Comparison of ENCODE assay signal across 8 mouse cellular contexts in genomic region chr9:37544447-37545165, GRCm38 (mm10). TPM values are rescaled to one million over a fixed set of nuclear protein-coding genes. Genes with fewer than 3 reads are reported as not detected.
DNase-seq lines count a peak whose midpoint lies in the region; ATAC-seq lines count a peak whose summit lies in the region.

No protein-coding gene starts in this region.

- no peak overlapping the region for H3K27ac ChIP-seq in embryonic facial prominence, embryonic 12.5 days
- H3K27ac ChIP-seq in heart, embryonic 14.5 days (replicated peaks in 1 of 2; ENCODE audit: control insufficient read depth in 1 of 2, insufficient read depth in 1 of 2, low read depth in 2 of 2, low read length in 2 of 2): no peak overlapping the region
- no peak overlapping the region for H3K27ac ChIP-seq in kidney, embryonic 16.5 days (ENCODE audit: low read length)
- H3K27ac ChIP-seq in liver, embryonic 15.5 days (replicated peaks): no peak overlapping the region

- under 1% methylated on average over 29 of the region's 29 CpGs for WGBS in embryonic facial prominence, embryonic 12.5 days
- 2% methylated on average over 29 of the region's 29 CpGs for WGBS in heart, embryonic 14.5 days
- 3% methylated on average over 29 of the region's 29 CpGs for WGBS in kidney, embryonic 16.5 days
- 4% methylated on average over 29 of the region's 29 CpGs for WGBS in liver, embryonic 15.5 days (ENCODE audit: insufficient replicate concordance)

- peak; percentile 70 to 71 for DNase-seq in B cell, adult 2 months
- DNase-seq in adrenal gland, postnatal 10 days: peak; percentile 80
- peak; percentile 60 for DNase-seq in neural tube, embryonic 10.5 days (ENCODE audit: extremely low spot score, low spot score)
- DNase-seq in testis, postnatal 14 days (ENCODE audit: low spot score): peak; percentile 26

- 0 out of 2 replicates have a peak overlapping the region, but pooled peaks have one; percentile 27 for H3K9ac ChIP-seq in embryonic facial prominence, embryonic 12.5 days
- H3K9ac ChIP-seq in heart, embryonic 14.5 days (ENCODE audit: low read length): peak overlapping the region; percentile 60
- H3K9ac ChIP-seq in kidney, embryonic 16.5 days (replicated peaks; ENCODE audit: low read length): peak overlapping the region; percentile 18
- H3K9ac ChIP-seq in liver, embryonic 15.5 days: no peak overlapping the region

- peak overlapping the region; percentile 24 for H3K4me3 ChIP-seq in embryonic facial prominence, embryonic 12.5 days
- H3K4me3 ChIP-seq in heart, embryonic 14.5 days (ENCODE audit: control insufficient read depth in 1 of 2, insufficient read depth in 1 of 2, low read depth in 1 of 2, low read length in 2 of 2): peak overlapping the region; percentile 38 to 45
- peak overlapping the region; percentile 48 for H3K4me3 ChIP-seq in kidney, embryonic 16.5 days (ENCODE audit: low read length)
- H3K4me3 ChIP-seq in liver, embryonic 15.5 days (replicated peaks): peak overlapping the region; percentile 50

- peaks cover 13% of the 10 kb centered on the region; the same call in 1 of the 2 replicates for H3K4me1 ChIP-seq in embryonic facial prominence, embryonic 12.5 days
- H3K4me1 ChIP-seq in heart, embryonic 14.5 days (ENCODE audit: control insufficient read depth in 2 of 2, insufficient read depth in 2 of 2, low read length in 2 of 2): peaks cover 4 to 7% of the 10 kb centered on the region in 2 experiments; a peak in 3 of 4 replicates
- peaks cover 12% of the 10 kb centered on the region; the same call in 1 of the 2 replicates for H3K4me1 ChIP-seq in kidney, embryonic 16.5 days (ENCODE audit: insufficient read depth, low read length)
- H3K4me1 ChIP-seq in liver, embryonic 15.5 days (replicated peaks): peaks cover 19% of the 10 kb centered on the region

- peak overlapping the region; percentile 56 for H3K4me2 ChIP-seq in embryonic facial prominence, embryonic 12.5 days (replicated peaks)
- peak overlapping the region; percentile 93 for H3K4me2 ChIP-seq in heart, embryonic 14.5 days (ENCODE audit: low read length)
- peak overlapping the region; percentile 62 for H3K4me2 ChIP-seq in kidney, embryonic 16.5 days (replicated peaks; ENCODE audit: low read depth, low read length)
- H3K4me2 ChIP-seq in liver, embryonic 15.5 days: peak overlapping the region; percentile 77

- no peaks in the 10 kb centered on the region for H3K36me3 ChIP-seq in embryonic facial prominence, embryonic 12.5 days
- H3K36me3 ChIP-seq in heart, embryonic 14.5 days (ENCODE audit: control insufficient read depth, insufficient read depth, low read length): peaks cover 7% of the 10 kb centered on the region; the same call in 1 of the 2 replicates
- H3K36me3 ChIP-seq in kidney, embryonic 16.5 days (ENCODE audit: insufficient read depth, low read length): no peaks in the 10 kb centered on the region
- H3K36me3 ChIP-seq in liver, embryonic 15.5 days (replicated peaks): no peaks in the 10 kb centered on the region

- H3K9me3 ChIP-seq in embryonic facial prominence, embryonic 12.5 days: no peaks in the 10 kb centered on the region
- no peaks in the 10 kb centered on the region for H3K9me3 ChIP-seq in heart, embryonic 14.5 days (ENCODE audit: control insufficient read depth, low read length)
- H3K9me3 ChIP-seq in kidney, embryonic 16.5 days (ENCODE audit: low read length): no peaks in the 10 kb centered on the region
- no peaks in the 10 kb centered on the region for H3K9me3 ChIP-seq in liver, embryonic 15.5 days (replicated peaks)

- peak; percentile 57; the same call in 1 of the 2 replicates for ATAC-seq in embryonic facial prominence, embryonic 12.5 days (ENCODE audit: insufficient number of reproducible peaks, insufficient read depth, low FRiP score, low TSS enrichment)
- ATAC-seq in heart, embryonic 14.5 days (ENCODE audit: insufficient number of reproducible peaks, insufficient read depth, low FRiP score, low read depth): peak; percentile 8; the same call in 1 of the 2 replicates
- ATAC-seq in kidney, embryonic 16.5 days (ENCODE audit: low FRiP score, low TSS enrichment): peak; percentile 60; the same call in 1 of the 2 replicates
- ATAC-seq in liver, embryonic 15.5 days (ENCODE audit: insufficient read depth): no peak

- H3K27me3 ChIP-seq in embryonic facial prominence, embryonic 12.5 days: peaks cover 40% of the 10 kb centered on the region
- peaks cover 24% of the 10 kb centered on the region for H3K27me3 ChIP-seq in heart, embryonic 14.5 days (ENCODE audit: control insufficient read depth, insufficient read depth, low read length)
- peaks cover 36% of the 10 kb centered on the region for H3K27me3 ChIP-seq in kidney, embryonic 16.5 days (ENCODE audit: insufficient read depth, low read length)
- H3K27me3 ChIP-seq in liver, embryonic 15.5 days: peaks cover 14% of the 10 kb centered on the region

RNA-seq across cellular contexts. Expression of gene Vsig2, which starts 5.6 kb away (rescaled TPM):
- 1 to 10 TPM; 5.6 to 9.0 TPM for total RNA-seq in adrenal gland, postnatal 10 days (2021)
- 1.0 and 1.1 TPM in 2 replicates for polyA plus RNA-seq in embryonic facial prominence, embryonic 12.5 days (2016; fragmentation: Nextera tagmentation; extraction: Ambion mirVana)
- 0.74 and 1.6 TPM in 2 replicates for polyA plus RNA-seq in heart, embryonic 14.5 days (2014; fragmentation: Nextera tagmentation; extraction: Ambion mirVana)
- polyA plus RNA-seq in kidney, embryonic 16.5 days (2015; fragmentation: Nextera tagmentation; extraction: Ambion mirVana): 2.4 and 2.8 TPM in 2 replicates
- 0.29 and 0.32 TPM in 2 replicates for polyA plus RNA-seq in liver, embryonic 15.5 days (2015; fragmentation: Nextera tagmentation; extraction: Ambion mirVana)

RNA-seq across cellular contexts. Expression of gene Nrgn, which starts 8.1 kb away (rescaled TPM):
- 1 to 10 TPM; 4.2 to 5.4 TPM for total RNA-seq in adrenal gland, postnatal 10 days (2021)
- polyA plus RNA-seq in embryonic facial prominence, embryonic 12.5 days (2016; fragmentation: Nextera tagmentation; extraction: Ambion mirVana): 6.7 and 6.9 TPM in 2 replicates
- 3.5 and 3.8 TPM in 2 replicates for polyA plus RNA-seq in heart, embryonic 14.5 days (2014; fragmentation: Nextera tagmentation; extraction: Ambion mirVana)
- polyA plus RNA-seq in kidney, embryonic 16.5 days (2015; fragmentation: Nextera tagmentation; extraction: Ambion mirVana): 2.1 and 2.6 TPM in 2 replicates
- 5.4 and 6.2 TPM in 2 replicates for polyA plus RNA-seq in liver, embryonic 15.5 days (2015; fragmentation: Nextera tagmentation; extraction: Ambion mirVana)

RNA-seq across cellular contexts. Expression of gene Siae, which starts 10.9 kb away (rescaled TPM):
- total RNA-seq in adrenal gland, postnatal 10 days (2021): 10 to 100 TPM; 13.7 to 14.5 TPM
- polyA plus RNA-seq in embryonic facial prominence, embryonic 12.5 days (2016; fragmentation: Nextera tagmentation; extraction: Ambion mirVana): 7.3 and 7.8 TPM in 2 replicates
- polyA plus RNA-seq in heart, embryonic 14.5 days (2014; fragmentation: Nextera tagmentation; extraction: Ambion mirVana): 12.0 and 12.7 TPM in 2 replicates
- polyA plus RNA-seq in kidney, embryonic 16.5 days (2015; fragmentation: Nextera tagmentation; extraction: Ambion mirVana): 13.2 and 13.6 TPM in 2 replicates
- polyA plus RNA-seq in liver, embryonic 15.5 days (2015; fragmentation: Nextera tagmentation; extraction: Ambion mirVana): 5.6 and 6.4 TPM in 2 replicates

RNA-seq across cellular contexts. Expression of gene Esam, which starts 16.7 kb away (rescaled TPM):
- 10 to 100 TPM; 79.7 to 80.2 TPM for total RNA-seq in adrenal gland, postnatal 10 days (2021)
- 34.0 and 38.3 TPM in 2 replicates for polyA plus RNA-seq in embryonic facial prominence, embryonic 12.5 days (2016; fragmentation: Nextera tagmentation; extraction: Ambion mirVana)
- polyA plus RNA-seq in heart, embryonic 14.5 days (2014; fragmentation: Nextera tagmentation; extraction: Ambion mirVana): 78.2 and 81.9 TPM in 2 replicates
- polyA plus RNA-seq in kidney, embryonic 16.5 days (2015; fragmentation: Nextera tagmentation; extraction: Ambion mirVana): 87.0 and 96.5 TPM in 2 replicates
- 14.5 and 17.9 TPM in 2 replicates for polyA plus RNA-seq in liver, embryonic 15.5 days (2015; fragmentation: Nextera tagmentation; extraction: Ambion mirVana)

RNA-seq across cellular contexts. Expression of gene Msantd2, which starts 55.5 kb away (rescaled TPM):
- 10 to 100 TPM; 14.7 to 22.5 TPM for total RNA-seq in adrenal gland, postnatal 10 days (2021)
- 43.1 and 44.7 TPM in 2 replicates for polyA plus RNA-seq in embryonic facial prominence, embryonic 12.5 days (2016; fragmentation: Nextera tagmentation; extraction: Ambion mirVana)
- 13.8 and 17.5 TPM in 2 replicates for polyA plus RNA-seq in heart, embryonic 14.5 days (2014; fragmentation: Nextera tagmentation; extraction: Ambion mirVana)
- polyA plus RNA-seq in kidney, embryonic 16.5 days (2015; fragmentation: Nextera tagmentation; extraction: Ambion mirVana): 18.1 and 20.0 TPM in 2 replicates
- polyA plus RNA-seq in liver, embryonic 15.5 days (2015; fragmentation: Nextera tagmentation; extraction: Ambion mirVana): 3.6 and 5.0 TPM in 2 replicates

Comparison
In these comparisons a context has a peak if more than half of its experiments do, and no peak if none do; other contexts are left out.
1. DNase-seq: peak in every context shown above with its lines; median percentile 80 in adrenal gland, postnatal 10 days; 70 in B cell, adult 2 months; 60 in neural tube, embryonic 10.5 days; 26 in testis, postnatal 14 days.